ENCODE assay signal across 8 mouse cellular contexts in the genomic region with DNA sequence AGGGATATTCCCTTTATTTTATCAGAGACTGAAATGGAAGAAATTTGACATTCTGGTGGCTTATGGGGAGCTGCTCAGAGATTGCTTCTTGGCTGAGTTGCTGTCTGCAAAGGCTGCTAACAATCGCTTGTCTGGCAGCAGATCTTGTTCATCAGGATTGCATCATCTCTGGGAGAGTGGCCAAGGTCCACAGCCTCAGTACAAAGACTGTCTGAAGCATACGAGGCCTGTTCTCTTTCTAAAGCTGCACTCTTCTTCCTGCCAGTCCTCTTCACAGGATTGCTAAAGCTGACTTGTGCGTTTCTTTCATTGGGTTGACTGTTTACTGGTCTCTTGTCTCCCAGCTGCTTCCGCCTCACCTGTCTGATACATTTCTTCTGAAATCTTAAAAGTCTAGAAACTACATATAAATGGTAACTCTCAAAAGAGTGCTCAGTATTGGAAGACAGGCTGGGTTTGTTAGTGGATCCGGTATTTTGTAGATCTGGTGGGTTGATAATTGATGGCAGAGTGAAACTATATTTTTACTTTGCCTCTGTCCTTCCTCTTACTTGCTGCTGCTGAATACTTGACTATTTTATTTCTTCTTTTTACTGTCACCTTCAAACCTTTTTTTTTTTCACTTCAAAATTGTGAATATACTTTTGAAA. TPM values are rescaled to one million over a fixed set of nuclear protein-coding genes. Genes with fewer than 3 reads are reported as not detected.
DNase-seq lines count a peak whose midpoint lies in the region; ATAC-seq and TF ChIP-seq lines count a peak whose summit lies in the region.

No protein-coding gene starts in this region.

- H3K27ac ChIP-seq in thymus, adult 2 months (ENCODE audit: control insufficient read depth, insufficient read depth, low read length), result peak overlapping the region; percentile 73
- H3K27ac ChIP-seq in embryonic facial prominence, embryonic 13.5 days, result peak overlapping the region; percentile 35; the same call in 1 of the 2 replicates
- H3K27ac ChIP-seq in heart, embryonic 11.5 days (ENCODE audit: low read depth, low read length), result peak overlapping the region; percentile 68
- H3K27ac ChIP-seq in kidney, embryonic 14.5 days (ENCODE audit: low read depth, low read length), result peak overlapping the region; percentile 39; the same call in 1 of the 2 replicates
- peak overlapping the region; percentile 79 for H3K27ac ChIP-seq in limb, embryonic 15.5 days
- peak overlapping the region; percentile 77 for H3K27ac ChIP-seq in midbrain, embryonic 16.5 days (ENCODE audit: low read length)

- no peak overlapping the region for H3K4me2 ChIP-seq in embryonic facial prominence, embryonic 13.5 days
- no peak overlapping the region for H3K4me2 ChIP-seq in heart, embryonic 11.5 days
- H3K4me2 ChIP-seq in kidney, embryonic 14.5 days (replicated peaks; ENCODE audit: low read depth, low read length), result no peak overlapping the region; the same call in 1 of the 2 replicates
- peak overlapping the region; percentile 17; the same call in 1 of the 2 replicates for H3K4me2 ChIP-seq in limb, embryonic 15.5 days
- no peak overlapping the region for H3K4me2 ChIP-seq in midbrain, embryonic 16.5 days (ENCODE audit: low read length)

- no peaks in the 10 kb centered on the region for H3K27me3 ChIP-seq in thymus, adult 2 months (ENCODE audit: control insufficient read depth, insufficient read depth, low read length)
- no peaks in the 10 kb centered on the region for H3K27me3 ChIP-seq in embryonic facial prominence, embryonic 13.5 days
- H3K27me3 ChIP-seq in heart, embryonic 11.5 days (ENCODE audit: control insufficient read depth, insufficient read depth, low read length), result no peaks in the 10 kb centered on the region
- H3K27me3 ChIP-seq in kidney, embryonic 14.5 days (ENCODE audit: control insufficient read depth, insufficient read depth, low read length), result no peaks in the 10 kb centered on the region
- no peaks in the 10 kb centered on the region for H3K27me3 ChIP-seq in limb, embryonic 15.5 days
- H3K27me3 ChIP-seq in midbrain, embryonic 16.5 days (ENCODE audit: control insufficient read depth, insufficient read depth, low read depth, low read length), result no peaks in the 10 kb centered on the region

- peaks cover 2% of the 10 kb centered on the region; the same call in 1 of the 2 replicates for H3K36me3 ChIP-seq in thymus, adult 2 months (ENCODE audit: control insufficient read depth, insufficient read depth, low read length)
- peaks cover 2% of the 10 kb centered on the region; the same call in 1 of the 2 replicates for H3K36me3 ChIP-seq in embryonic facial prominence, embryonic 13.5 days
- no peaks in the 10 kb centered on the region for H3K36me3 ChIP-seq in heart, embryonic 11.5 days (ENCODE audit: control insufficient read depth, insufficient read depth, low read length)
- H3K36me3 ChIP-seq in kidney, embryonic 14.5 days (ENCODE audit: control insufficient read depth, insufficient read depth, low read length), result peaks cover 5% of the 10 kb centered on the region; the same call in 1 of the 2 replicates
- H3K36me3 ChIP-seq in limb, embryonic 15.5 days, result no peaks in the 10 kb centered on the region; the same call in 1 of the 2 replicates
- H3K36me3 ChIP-seq in midbrain, embryonic 16.5 days (ENCODE audit: control insufficient read depth, insufficient read depth, low read length), result no peaks in the 10 kb centered on the region

- H3K4me3 ChIP-seq in thymus, adult 2 months (ENCODE audit: control insufficient read depth, insufficient read depth, low read length), result no peak overlapping the region
- no peak overlapping the region for H3K4me3 ChIP-seq in embryonic facial prominence, embryonic 13.5 days
- H3K4me3 ChIP-seq in heart, embryonic 11.5 days (ENCODE audit: low read depth, low read length), result no peak overlapping the region
- H3K4me3 ChIP-seq in kidney, embryonic 14.5 days (ENCODE audit: low read length), result no peak overlapping the region
- no peak overlapping the region for H3K4me3 ChIP-seq in limb, embryonic 15.5 days
- H3K4me3 ChIP-seq in midbrain, embryonic 16.5 days (ENCODE audit: low read depth, low read length), result no peak overlapping the region

- no peaks in the 10 kb centered on the region for H3K9me3 ChIP-seq in embryonic facial prominence, embryonic 13.5 days
- H3K9me3 ChIP-seq in heart, embryonic 11.5 days (replicated peaks; ENCODE audit: control insufficient read depth, low read length), result no peaks in the 10 kb centered on the region
- no peaks in the 10 kb centered on the region for H3K9me3 ChIP-seq in kidney, embryonic 14.5 days (ENCODE audit: control insufficient read depth, low read length)
- no peaks in the 10 kb centered on the region for H3K9me3 ChIP-seq in limb, embryonic 15.5 days
- no peaks in the 10 kb centered on the region for H3K9me3 ChIP-seq in midbrain, embryonic 16.5 days (replicated peaks; ENCODE audit: control insufficient read depth, low read length, poor library complexity, severe bottlenecking)

- no peak for ATAC-seq in embryonic facial prominence, embryonic 13.5 days (ENCODE audit: insufficient number of reproducible peaks, insufficient read depth, low FRiP score, low TSS enrichment, low read depth)
- ATAC-seq in heart, embryonic 11.5 days (replicated peaks; ENCODE audit: insufficient number of reproducible peaks, low FRiP score, low TSS enrichment), result no peak; the same call in 1 of the 2 replicates
- peak; percentile 76; the same call in 1 of the 2 replicates for ATAC-seq in kidney, embryonic 14.5 days (ENCODE audit: low FRiP score, low TSS enrichment)
- ATAC-seq in limb, embryonic 15.5 days (ENCODE audit: insufficient number of reproducible peaks, low FRiP score, low TSS enrichment, low read depth), result peak; percentile 78; the same call in 1 of the 2 replicates
- peak; percentile 81 for ATAC-seq in midbrain, embryonic 16.5 days

- TF ChIP-seq POLR2A in thymus, adult 2 months (IDR thresholded peaks at IDR 0.05; ENCODE audit: control insufficient read depth, extremely low read depth, insufficient read depth, low read length, poor library complexity), result no peak

- WGBS in thymus, adult 2 months, result 16% methylated on average over 5 of the region's 5 CpGs
- 35% methylated on average over 5 of the region's 5 CpGs for WGBS in embryonic facial prominence, embryonic 13.5 days
- 36% methylated on average over 5 of the region's 5 CpGs for WGBS in heart, embryonic 11.5 days (ENCODE audit: insufficient replicate concordance)
- 42% methylated on average over 5 of the region's 5 CpGs for WGBS in kidney, embryonic 14.5 days
- WGBS in limb, embryonic 15.5 days, result 25% methylated on average over 5 of the region's 5 CpGs
- 29% methylated on average over 5 of the region's 5 CpGs for WGBS in midbrain, embryonic 16.5 days

- H3K9ac ChIP-seq in embryonic facial prominence, embryonic 13.5 days, result no peak overlapping the region
- no peak overlapping the region for H3K9ac ChIP-seq in heart, embryonic 11.5 days (ENCODE audit: low read depth, low read length)
- H3K9ac ChIP-seq in kidney, embryonic 14.5 days (ENCODE audit: low read depth, low read length), result 0 out of 2 replicates have a peak overlapping the region, but pooled peaks have one; percentile 28
- no peak overlapping the region for H3K9ac ChIP-seq in limb, embryonic 15.5 days
- H3K9ac ChIP-seq in midbrain, embryonic 16.5 days (ENCODE audit: low read depth, low read length), result no peak overlapping the region

- TF ChIP-seq CTCF in thymus, adult 2 months (IDR thresholded peaks at IDR 0.05; ENCODE audit: borderline replicate concordance, control insufficient read depth, extremely low read depth, insufficient read depth, low read length, poor library complexity), result no peak

- peaks cover 3% of the 10 kb centered on the region; the same call in 1 of the 2 replicates for H3K4me1 ChIP-seq in thymus, adult 2 months (replicated peaks; ENCODE audit: control insufficient read depth, insufficient read depth, low read length)
- H3K4me1 ChIP-seq in embryonic facial prominence, embryonic 13.5 days, result peaks cover 12% of the 10 kb centered on the region; the same call in 1 of the 2 replicates
- peaks cover 8% of the 10 kb centered on the region for H3K4me1 ChIP-seq in heart, embryonic 11.5 days (ENCODE audit: control insufficient read depth, insufficient read depth, low read length)
- peaks cover 12% of the 10 kb centered on the region; the same call in 1 of the 2 replicates for H3K4me1 ChIP-seq in kidney, embryonic 14.5 days (ENCODE audit: control insufficient read depth, insufficient read depth, low read length)
- peaks cover 11% of the 10 kb centered on the region for H3K4me1 ChIP-seq in limb, embryonic 15.5 days
- H3K4me1 ChIP-seq in midbrain, embryonic 16.5 days (ENCODE audit: control insufficient read depth, insufficient read depth, low read length), result peaks cover 9% of the 10 kb centered on the region

- DNase-seq in thymus, adult 2 months, result no peak
- DNase-seq in thymus, postnatal 36 days, result no peak
- DNase-seq in thymus, postnatal 25 days, result peak; percentile 15

RNA-seq across cellular contexts. Expression of a gene that starts 22.6 kb away (rescaled TPM):
- polyA plus RNA-seq in thymus, adult 2 months (2012; rRNA removed), result 51.8 and 52.2 TPM in 2 replicates
- 84.0 and 91.0 TPM in 2 replicates for polyA plus RNA-seq in embryonic facial prominence, embryonic 13.5 days (2015; fragmentation: Nextera tagmentation; extraction: Ambion mirVana)
- polyA plus RNA-seq in heart, embryonic 11.5 days (2014; fragmentation: Nextera tagmentation; extraction: Ambion mirVana), result 72.3 and 86.9 TPM in 2 replicates
- polyA plus RNA-seq in kidney, embryonic 14.5 days (2014; fragmentation: Nextera tagmentation; extraction: Ambion mirVana), result 88.6 and 107 TPM in 2 replicates
- polyA plus RNA-seq in limb, embryonic 15.5 days (2015; fragmentation: Nextera tagmentation; extraction: Ambion mirVana), result 77.3 and 79.8 TPM in 2 replicates
- polyA plus RNA-seq in midbrain, embryonic 16.5 days (2015; fragmentation: Nextera tagmentation; extraction: Ambion mirVana), result 45.4 and 46.5 TPM in 2 replicates

RNA-seq across cellular contexts. Expression of a gene that starts 53.7 kb away (rescaled TPM):
- 10.7 and 13.4 TPM in 2 replicates for polyA plus RNA-seq in thymus, adult 2 months (2012; rRNA removed)
- polyA plus RNA-seq in embryonic facial prominence, embryonic 13.5 days (2015; fragmentation: Nextera tagmentation; extraction: Ambion mirVana), result 55.0 and 55.9 TPM in 2 replicates
- polyA plus RNA-seq in heart, embryonic 11.5 days (2014; fragmentation: Nextera tagmentation; extraction: Ambion mirVana), result 41.0 and 41.6 TPM in 2 replicates
- polyA plus RNA-seq in kidney, embryonic 14.5 days (2014; fragmentation: Nextera tagmentation; extraction: Ambion mirVana), result 50.8 and 56.9 TPM in 2 replicates
- polyA plus RNA-seq in limb, embryonic 15.5 days (2015; fragmentation: Nextera tagmentation; extraction: Ambion mirVana), result 45.1 and 46.7 TPM in 2 replicates
- 51.4 and 55.6 TPM in 2 replicates for polyA plus RNA-seq in midbrain, embryonic 16.5 days (2015; fragmentation: Nextera tagmentation; extraction: Ambion mirVana)

Comparison
In these comparisons a context has a peak if more than half of its experiments do, and no peak if none do; other contexts are left out.
1. ATAC-seq: peak in kidney, embryonic 14.5 days (single experiment), limb, embryonic 15.5 days (single experiment) and midbrain, embryonic 16.5 days (single experiment); none in embryonic facial prominence, embryonic 13.5 days (single experiment) and heart, embryonic 11.5 days (single experiment).
2. Peak in every context shown above with its lines, with median percentiles within 50 percentile points of each other: H3K27ac ChIP-seq.